Mouse (Mus musculus): ENCODE measurements around the gene Tsks. TPM values are rescaled to one million over a fixed set of nuclear protein-coding genes. Genes with fewer than 3 reads are reported as not detected.
A peak's percentile ranks its signal among the peaks of the same experiment; 100 is the strongest.

Tsks gene
- polyA plus RNA-seq, 1 experiment from 2014 or later: 0.14 TPM

GRCm38 (mm10) chr7:44984833-44985164, 41.8 kb downstream of the Tsks start:
- peak overlapping the region; percentile 97; the same call in 1 of the 2 replicates for H3K9ac ChIP-seq
- H3K9me3 ChIP-seq (replicated peaks): no peaks in the 10 kb centered on the region
- peaks cover 42% of the 10 kb centered on the region for H3K4me1 ChIP-seq
- no peak for ATAC-seq (replicated peaks; ENCODE audit: low FRiP score)
- peak overlapping the region; percentile 67 for H3K4me2 ChIP-seq
- peak overlapping the region; percentile 97 for H3K4me3 ChIP-seq (replicated peaks)
- 37% methylated on average over 3 of the region's 3 CpGs for WGBS
- peak overlapping the region; percentile 97 for H3K27ac ChIP-seq
- H3K27me3 ChIP-seq: no peaks in the 10 kb centered on the region
- peaks cover 48% of the 10 kb centered on the region for H3K36me3 ChIP-seq

DNA sequence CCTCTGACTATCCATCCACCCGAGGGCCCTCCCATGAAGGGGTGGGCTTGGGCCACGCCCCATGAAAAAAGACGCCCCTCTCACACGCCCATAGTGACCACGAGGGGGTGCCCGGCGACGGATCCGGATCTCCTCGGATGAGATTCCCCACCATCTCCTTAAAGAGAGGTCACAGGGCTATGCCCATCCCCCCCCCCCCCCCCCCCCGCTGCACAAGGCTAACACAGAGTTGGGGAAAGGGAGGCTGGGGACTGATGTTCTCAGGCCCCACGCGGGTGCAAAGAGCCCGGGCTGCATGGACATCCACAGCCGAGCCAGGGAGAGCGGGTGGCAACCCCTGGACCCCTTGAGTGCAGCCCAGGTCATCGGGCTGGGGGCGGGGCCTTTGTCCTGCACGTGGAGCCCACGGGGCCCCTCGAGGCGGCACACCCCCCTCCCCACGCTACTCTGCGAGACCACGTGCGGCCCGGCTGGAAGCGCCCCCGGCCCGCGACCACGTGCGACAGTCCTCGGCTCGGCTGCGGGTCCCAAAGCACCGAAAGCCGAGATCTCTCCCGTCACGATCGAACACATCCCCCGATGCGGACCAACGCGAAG, 42.7 kb downstream of the Tsks start:
- H3K27ac ChIP-seq: peak overlapping the region; percentile 97
- H3K4me3 ChIP-seq (replicated peaks): peak overlapping the region; percentile 97
- peak; percentile 1; the same call in 1 of the 2 replicates for ATAC-seq (replicated peaks; ENCODE audit: low FRiP score)
- under 1% methylated on average over 44 of the region's 45 CpGs for WGBS
- peak overlapping the region; percentile 67 for H3K4me2 ChIP-seq
- H3K27me3 ChIP-seq: no peaks in the 10 kb centered on the region
- H3K9ac ChIP-seq: peak overlapping the region; percentile 97
- H3K36me3 ChIP-seq: peaks cover 46% of the 10 kb centered on the region
- no peaks in the 10 kb centered on the region for H3K9me3 ChIP-seq (replicated peaks)
- peaks cover 42% of the 10 kb centered on the region for H3K4me1 ChIP-seq

DNA sequence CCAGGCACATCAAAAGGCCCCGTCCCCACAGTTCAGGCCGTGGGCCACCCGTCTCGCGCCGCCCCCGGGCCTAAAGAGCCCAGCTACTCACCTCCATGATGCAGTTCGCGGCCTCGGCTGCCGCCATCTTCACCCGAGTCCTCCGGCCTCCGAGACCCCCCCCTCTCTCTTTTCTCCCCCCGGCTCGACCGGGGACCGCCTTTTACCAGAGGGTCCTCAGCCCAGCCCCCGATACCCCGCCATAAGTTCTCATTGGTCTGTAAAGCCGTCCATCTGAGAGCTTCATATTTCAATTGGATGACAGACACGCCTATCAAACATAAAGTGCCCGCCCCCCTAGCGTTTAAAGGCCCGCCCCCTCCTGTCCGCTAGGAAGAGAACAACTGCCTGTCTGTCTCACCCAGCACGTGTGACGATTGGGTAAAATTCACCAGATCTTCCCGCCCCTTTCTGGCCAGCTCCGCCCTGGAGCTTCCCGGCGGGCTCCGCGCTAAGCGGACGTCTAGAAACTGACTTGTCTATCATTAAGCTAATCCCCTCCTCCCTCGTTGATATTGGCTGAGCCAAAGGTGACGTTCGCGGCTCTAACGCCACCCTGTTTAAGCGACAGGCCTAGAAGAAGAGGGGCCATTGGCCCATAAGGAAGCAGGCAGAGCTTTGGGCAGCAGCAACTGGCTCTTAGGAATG, 43.3 kb downstream of the Tsks start, which contains the start of gene Prmt1:
TSS of gene Prmt1 (minus strand) at position 377 of the 687 bp plus-strand sequence.
- H3K27ac ChIP-seq: peak within 1 kb of the TSS; percentile 97
- peaks cover 44% of the 10 kb centered on the region for H3K4me1 ChIP-seq
- ATAC-seq (replicated peaks; ENCODE audit: low FRiP score): peak; percentile 97
- peak within 1 kb of the TSS; percentile 97 for H3K4me3 ChIP-seq (replicated peaks)
- no peaks in the 10 kb centered on the region for H3K27me3 ChIP-seq
- H3K9me3 ChIP-seq (replicated peaks): no peaks in the 10 kb centered on the region
- peak within 1 kb of the TSS; percentile 97 for H3K9ac ChIP-seq
- under 1% methylated on average over 41 of the region's 42 CpGs for WGBS
- H3K36me3 ChIP-seq: peaks cover 45% of the 10 kb centered on the region
- H3K4me2 ChIP-seq: peak within 1 kb of the TSS; percentile 72

- Histone ChIP-seq H3K9ac (peak overlapping the region; percentile 85), H3K4me1 (peaks cover 44% of the 10 kb centered on the region), H3K36me3 (peaks cover 45% of the 10 kb centered on the region), H3K4me2 (peak overlapping the region; percentile 72), H3K27me3 (no peaks in the 10 kb centered on the region), H3K9me3 (replicated peaks) (no peaks in the 10 kb centered on the region), H3K4me3 (replicated peaks) (peak overlapping the region; percentile 97), H3K27ac (peak overlapping the region; percentile 96)
- peak; percentile 19 for ATAC-seq (replicated peaks; ENCODE audit: low FRiP score)
- under 1% methylated on average over 29 of the region's 29 CpGs for WGBS
Observed at GRCm38 (mm10) chr7:44986879-44987718, 44.1 kb downstream of the Tsks start.

DNA sequence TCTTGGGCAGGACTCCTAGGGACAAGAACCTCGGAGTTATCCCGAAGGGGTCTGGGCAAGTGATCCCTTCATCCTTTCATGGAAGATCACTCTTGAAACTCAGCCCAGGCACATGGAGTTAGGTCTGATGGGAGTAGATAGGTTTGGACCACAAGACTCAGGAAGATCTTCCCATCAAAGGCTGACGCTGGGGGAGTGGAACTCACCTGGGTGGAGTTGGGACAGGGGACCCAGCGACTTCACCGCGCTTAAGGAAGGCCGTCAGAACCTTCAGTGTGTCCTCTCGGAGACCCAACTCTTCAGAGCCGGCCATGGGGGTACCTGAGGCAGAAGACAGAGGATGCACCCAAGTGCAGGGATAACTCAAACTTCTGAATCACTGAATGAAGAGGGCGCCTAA, 53.7 kb downstream of the Tsks start:
- Histone ChIP-seq H3K9me3 (replicated peaks) (no peaks in the 10 kb centered on the region), H3K4me3 (replicated peaks) (peak overlapping the region; percentile 79), H3K4me2 (peak overlapping the region; percentile 91), H3K36me3 (peaks cover 67% of the 10 kb centered on the region), H3K9ac (peak overlapping the region; percentile 70), H3K27me3 (no peaks in the 10 kb centered on the region), H3K4me1 (peaks cover 45% of the 10 kb centered on the region), H3K27ac (peak overlapping the region; percentile 94)
- 12% methylated on average over 10 of the region's 10 CpGs for WGBS
- ATAC-seq (replicated peaks; ENCODE audit: low FRiP score): no peak

DNA sequence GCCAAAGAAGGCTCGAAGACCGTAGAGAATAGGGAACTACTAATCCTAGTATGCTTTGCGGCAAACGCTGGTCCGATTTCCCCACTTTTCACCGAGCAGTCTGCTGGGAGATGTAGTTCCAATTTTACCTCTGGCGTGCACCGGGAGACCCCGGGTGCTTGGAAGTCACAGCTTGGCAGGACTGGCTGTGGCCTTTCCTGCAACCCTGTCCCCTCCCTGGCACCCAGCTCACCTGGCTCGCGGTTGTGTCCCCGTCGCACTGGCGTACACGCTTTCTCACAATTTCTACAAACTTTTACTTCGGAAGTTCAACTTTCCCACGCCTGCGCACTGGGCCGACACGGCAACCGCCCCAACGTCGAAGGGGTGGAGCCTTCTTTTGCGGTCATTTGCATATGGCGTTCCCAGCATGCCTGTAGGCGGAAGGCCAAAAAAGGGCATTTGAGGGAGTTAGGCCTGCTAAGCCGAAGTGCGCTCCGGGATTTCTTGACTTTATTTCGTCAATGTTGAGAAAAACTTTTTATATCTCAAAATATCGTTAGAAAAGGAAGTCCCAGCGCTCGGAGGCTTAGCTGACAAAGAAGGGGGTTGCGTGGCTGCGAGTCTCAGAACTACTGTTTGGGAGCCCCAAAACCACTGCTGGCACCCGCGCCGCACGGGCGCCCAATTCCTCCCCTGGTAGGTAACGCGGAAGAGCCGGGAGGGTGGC, 54.4 kb downstream of the Tsks start, which contains the start of gene Irf3:
TSS of gene Irf3 (plus strand) at position 418 of the 709 bp plus-strand sequence.
- Histone ChIP-seq H3K4me1 (peaks cover 45% of the 10 kb centered on the region), H3K4me2 (peak within 1 kb of the TSS; percentile 91), H3K27ac (peak within 1 kb of the TSS; percentile 94), H3K4me3 (replicated peaks) (peak within 1 kb of the TSS; percentile 79), H3K27me3 (no peaks in the 10 kb centered on the region), H3K9ac (peak within 1 kb of the TSS; percentile 70), H3K9me3 (replicated peaks) (no peaks in the 10 kb centered on the region), H3K36me3 (peaks cover 67% of the 10 kb centered on the region)
- peak; percentile 91 for ATAC-seq (replicated peaks; ENCODE audit: low FRiP score)
- under 1% methylated on average over 43 of the region's 43 CpGs for WGBS

DNA sequence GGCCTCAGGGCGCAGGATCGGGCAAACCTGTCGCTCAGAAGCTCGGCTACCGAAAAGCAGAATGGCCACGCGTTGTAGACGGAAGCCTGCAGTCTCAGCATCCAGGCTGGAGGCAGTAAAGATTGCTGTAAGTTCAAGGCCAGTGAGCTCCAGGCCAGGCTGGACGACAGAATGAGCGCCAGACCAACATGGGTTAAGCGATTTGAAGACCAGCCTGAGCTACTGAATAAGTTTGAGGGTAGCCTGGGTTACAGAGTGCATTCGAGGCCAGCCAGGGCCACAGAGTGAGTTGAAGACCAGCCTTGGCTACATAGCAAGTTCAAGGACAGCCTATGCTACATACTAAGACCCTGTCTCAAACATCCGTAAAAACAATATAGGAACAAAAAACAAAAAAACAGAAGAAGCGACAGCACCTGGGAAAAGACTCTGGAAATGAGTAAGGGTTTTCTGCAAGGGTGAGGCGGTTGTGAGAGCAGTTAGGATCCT, 55.0 kb downstream of the Tsks start:
- no peaks in the 10 kb centered on the region for H3K27me3 ChIP-seq
- H3K36me3 ChIP-seq: peaks cover 67% of the 10 kb centered on the region
- peak overlapping the region; percentile 70 for H3K9ac ChIP-seq
- 2% methylated on average over 15 of the region's 15 CpGs for WGBS
- peak overlapping the region; percentile 94 for H3K27ac ChIP-seq
- H3K4me2 ChIP-seq: peak overlapping the region; percentile 91
- no peak for ATAC-seq (replicated peaks; ENCODE audit: low FRiP score)
- peak overlapping the region; percentile 79 for H3K4me3 ChIP-seq (replicated peaks)
- no peaks in the 10 kb centered on the region for H3K9me3 ChIP-seq (replicated peaks)
- H3K4me1 ChIP-seq: peaks cover 45% of the 10 kb centered on the region

GRCm38 (mm10) chr7:44998501-44998955, 55.5 kb downstream of the Tsks start, which contains the start of gene Bcl2l12:
TSS of gene Bcl2l12 (minus strand) at chr7:44998712.
- peak within 1 kb of the TSS; percentile 79 for H3K4me3 ChIP-seq (replicated peaks)
- WGBS: 1% methylated on average over 18 of the region's 18 CpGs
- H3K9ac ChIP-seq: peak within 1 kb of the TSS; percentile 70
- peaks cover 67% of the 10 kb centered on the region for H3K36me3 ChIP-seq
- no peaks in the 10 kb centered on the region for H3K9me3 ChIP-seq (replicated peaks)
- H3K4me2 ChIP-seq: peak within 1 kb of the TSS; percentile 91
- H3K4me1 ChIP-seq: peaks cover 45% of the 10 kb centered on the region
- peak within 1 kb of the TSS; percentile 94 for H3K27ac ChIP-seq
- H3K27me3 ChIP-seq: no peaks in the 10 kb centered on the region
- ATAC-seq (replicated peaks; ENCODE audit: low FRiP score): no peak

DNA sequence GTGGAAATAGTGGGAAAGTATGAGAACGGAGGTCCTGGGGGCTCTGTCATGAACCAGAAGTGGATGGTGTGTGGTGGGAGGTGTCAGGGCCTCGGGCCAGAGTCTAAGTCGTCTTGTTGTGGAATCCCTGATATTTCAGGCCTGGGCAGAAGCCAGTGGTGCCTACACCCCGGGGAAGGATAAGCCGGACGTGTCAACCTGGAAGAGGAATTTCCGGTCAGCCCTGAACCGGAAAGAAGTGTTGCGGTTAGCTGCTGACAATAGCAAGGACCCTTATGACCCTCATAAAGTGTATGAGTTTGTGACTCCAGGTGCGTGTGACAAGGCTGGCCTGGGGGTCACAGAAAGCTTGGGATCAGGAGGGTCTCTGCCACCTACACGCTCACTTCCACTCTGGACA, 56.7 kb downstream of the Tsks start:
- H3K9me3 ChIP-seq (replicated peaks): no peaks in the 10 kb centered on the region
- H3K27me3 ChIP-seq: no peaks in the 10 kb centered on the region
- peak overlapping the region; percentile 28 for H3K27ac ChIP-seq
- peak overlapping the region; percentile 79; the same call in 1 of the 2 replicates for H3K4me3 ChIP-seq (replicated peaks)
- WGBS: 59% methylated on average over 11 of the region's 11 CpGs
- peaks cover 68% of the 10 kb centered on the region for H3K36me3 ChIP-seq
- ATAC-seq (replicated peaks; ENCODE audit: low FRiP score): no peak
- peak overlapping the region; percentile 91 for H3K4me2 ChIP-seq
- H3K4me1 ChIP-seq: peaks cover 49% of the 10 kb centered on the region
- 0 out of 2 replicates have a peak overlapping the region, but pooled peaks have one; percentile 5 for H3K9ac ChIP-seq

DNA sequence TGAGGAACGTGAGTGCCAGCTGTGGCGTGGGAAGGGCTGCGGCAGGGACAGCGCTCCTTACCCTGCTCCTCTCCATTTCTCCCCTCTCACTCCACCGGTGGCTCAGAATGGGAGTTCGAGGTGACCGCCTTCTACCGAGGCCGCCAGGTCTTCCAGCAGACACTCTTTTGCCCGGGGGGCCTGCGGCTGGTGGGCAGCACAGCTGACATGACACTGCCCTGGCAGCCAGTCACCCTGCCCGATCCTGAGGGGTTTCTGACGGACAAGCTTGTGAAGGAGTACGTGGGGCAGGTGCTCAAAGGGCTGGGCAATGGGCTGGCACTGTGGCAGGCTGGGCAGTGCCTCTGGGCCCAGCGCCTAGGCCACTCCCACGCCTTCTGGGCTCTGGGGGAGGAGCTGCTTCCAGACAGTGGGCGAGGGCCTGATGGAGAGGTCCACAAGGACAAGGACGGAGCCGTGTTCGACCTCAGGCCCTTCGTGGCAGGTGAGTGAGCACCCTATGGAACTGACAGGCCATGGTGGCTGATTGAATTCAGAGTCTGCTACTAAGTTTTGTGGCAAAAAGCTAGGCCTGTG, 57.6 kb downstream of the Tsks start:
- H3K27me3 ChIP-seq: no peaks in the 10 kb centered on the region
- H3K4me2 ChIP-seq: no peak overlapping the region
- H3K9ac ChIP-seq: peak overlapping the region; percentile 5; the same call in 1 of the 2 replicates
- H3K27ac ChIP-seq: peak overlapping the region; percentile 28
- H3K9me3 ChIP-seq (replicated peaks): no peaks in the 10 kb centered on the region
- no peak overlapping the region for H3K4me3 ChIP-seq (replicated peaks)
- 77% methylated on average over 21 of the region's 21 CpGs for WGBS
- peaks cover 45% of the 10 kb centered on the region for H3K4me1 ChIP-seq
- no peak for ATAC-seq (replicated peaks; ENCODE audit: low FRiP score)
- peaks cover 68% of the 10 kb centered on the region for H3K36me3 ChIP-seq

DNA sequence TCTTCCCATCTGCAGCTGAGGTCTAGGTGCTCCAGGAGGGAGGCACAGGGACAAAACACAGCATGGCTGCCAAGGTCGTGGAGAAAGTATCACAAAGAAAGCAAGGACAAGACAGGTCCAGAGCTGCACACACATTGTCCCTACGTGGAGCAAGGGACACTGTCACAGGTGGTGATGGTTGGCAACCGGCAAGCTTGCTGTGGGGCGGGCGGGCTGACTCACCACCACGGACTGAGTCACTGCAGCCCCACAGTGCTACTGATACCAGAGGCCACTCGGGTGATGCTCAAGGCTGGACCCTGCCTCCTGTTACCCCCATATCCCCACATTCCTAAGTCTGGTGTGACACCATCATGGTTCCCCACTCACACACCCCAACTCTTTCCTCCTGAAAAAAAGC, 59.4 kb downstream of the Tsks start:
- no peak for ATAC-seq (replicated peaks; ENCODE audit: low FRiP score)
- Histone ChIP-seq H3K27me3 (no peaks in the 10 kb centered on the region), H3K27ac (no peak overlapping the region), H3K9ac (no peak overlapping the region), H3K9me3 (replicated peaks) (no peaks in the 10 kb centered on the region), H3K4me1 (peaks cover 32% of the 10 kb centered on the region), H3K4me3 (replicated peaks) (no peak overlapping the region), H3K4me2 (no peak overlapping the region), H3K36me3 (peaks cover 82% of the 10 kb centered on the region)
- WGBS: 89% methylated on average over 7 of the region's 7 CpGs

All from kidney, embryonic 15.5 days (tissue).